Mouse (Mus musculus) embryonic fibroblast, embryonic 13.5 days (primary cell): Measurements from ENCODE around the gene Krt6a. TPM values are rescaled to one million over a fixed set of nuclear protein-coding genes. Genes with fewer than 3 reads are reported as not detected.
"Not testable (repeated sequence)": the region's sequence is repeated elsewhere in the genome, so short reads cannot be mapped to it uniquely, and the experiment has no call there.

Experiments
- H3K27ac ChIP-seq: 2 replicates; pipeline ENCODE4 v1.5.1; 2012; ENCODE audit warnings: low read length, control low read depth, inconsistent platforms; ENCODE audit not compliant: insufficient read depth
- H3K4me1 ChIP-seq: 2 replicates; pipeline ENCODE4 v1.6.1; 2011; ENCODE audit warnings: low read length; ENCODE audit not compliant: control insufficient read depth, insufficient read depth
- H3K4me3 ChIP-seq: 2 replicates; pipeline ENCODE4 v1.5.1; 2011; ENCODE audit warnings: mild to moderate bottlenecking, control low read depth, low read length; ENCODE audit not compliant: insufficient read depth
- CTCF ChIP-seq: IDR thresholded peaks from 2 replicates; pipeline ENCODE4 v1.5.1; 2011; ENCODE audit warnings: mild to moderate bottlenecking, control low read depth, low read length, moderate library complexity, borderline replicate concordance; ENCODE audit not compliant: insufficient read depth
- POLR2A ChIP-seq: IDR thresholded peaks from 2 replicates; pipeline ENCODE4 v1.6.1; 2011; ENCODE audit warnings: low read depth, mild to moderate bottlenecking, control low read depth, low read length, moderate library complexity
- polyA plus RNA-seq: library from polyadenylated mRNA; stranded (reverse); fragments of >200 nt; gene quantifications from 2 replicates; pipeline ENCODE4 v1.2.4, GENCODE M21; 2011; ENCODE audit warnings: low read depth; ENCODE audit not compliant: missing spikeins, insufficient read length

Gene Krt6a
- polyA plus RNA-seq, 1 experiment = not detected

DNA sequence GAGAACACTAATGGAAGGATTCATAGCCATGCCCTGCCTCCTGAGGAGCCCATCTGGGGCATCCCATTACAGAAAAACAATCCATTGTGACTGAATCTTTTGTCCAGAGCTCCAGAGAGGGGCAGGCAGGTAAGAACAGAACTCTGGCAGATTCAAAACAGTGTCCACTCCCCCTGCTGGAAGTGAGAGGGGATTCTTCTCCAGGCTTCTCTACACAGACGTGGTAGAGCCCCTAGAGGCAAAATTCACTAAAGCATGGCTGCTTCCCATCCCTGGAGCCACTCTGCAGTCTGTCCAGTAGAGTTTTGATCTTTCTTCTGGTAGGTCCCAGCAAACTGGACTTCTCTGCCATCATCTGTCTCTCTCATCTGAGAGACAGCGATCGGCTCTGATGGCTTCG lies 10.0 kb upstream of the Krt6a start:
- no peaks in the 10 kb centered on the region for H3K4me1 ChIP-seq
- no peak for TF ChIP-seq CTCF
- no peak for TF ChIP-seq POLR2A
- H3K4me3 ChIP-seq = no peak overlapping the region
- no peak overlapping the region for H3K27ac ChIP-seq

DNA sequence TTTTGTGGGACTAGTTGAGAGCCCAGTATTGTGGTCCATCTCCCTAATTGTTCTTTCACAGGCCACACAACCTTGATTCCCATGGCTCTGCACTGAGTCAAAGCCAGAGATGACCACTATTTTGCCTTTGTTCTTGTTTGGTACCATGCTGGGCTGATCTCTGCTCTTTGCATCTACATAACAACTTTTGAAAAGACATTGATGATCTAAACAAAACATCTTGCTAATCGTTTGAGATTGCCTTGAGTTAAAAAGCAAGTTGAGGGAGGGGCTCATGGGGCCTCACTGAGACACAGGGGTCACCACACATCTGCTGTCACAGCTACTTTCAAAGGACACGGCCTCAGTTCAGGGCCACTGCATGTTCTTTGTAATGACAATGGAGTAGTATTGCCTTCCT lies 8.3 kb upstream of the Krt6a start:
- TF ChIP-seq POLR2A (no peak), CTCF (no peak)
- no peak overlapping the region for H3K27ac ChIP-seq
- no peak overlapping the region for H3K4me3 ChIP-seq
- no peaks in the 10 kb centered on the region for H3K4me1 ChIP-seq

DNA sequence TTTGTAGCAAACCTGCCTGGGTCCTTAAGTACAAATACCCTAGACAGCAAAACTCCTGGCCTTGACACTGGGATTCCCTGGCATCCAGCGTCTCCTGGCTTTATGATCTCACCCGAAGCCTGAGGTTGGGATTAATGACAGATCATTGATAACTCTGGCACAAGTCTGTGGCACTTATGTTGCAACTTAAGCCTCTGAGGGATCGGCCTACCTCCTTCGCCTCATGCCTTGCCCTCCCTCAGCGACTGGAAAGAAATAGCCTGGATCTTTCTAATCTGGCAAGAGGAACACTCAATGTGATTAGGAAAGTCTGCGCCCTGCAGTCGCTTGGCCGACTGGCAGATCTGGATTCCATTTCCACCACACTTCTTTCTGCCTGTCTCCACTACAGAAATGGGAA lies 5.8 kb upstream of the Krt6a start:
- no peak overlapping the region for H3K27ac ChIP-seq
- H3K4me1 ChIP-seq = no peaks in the 10 kb centered on the region
- TF ChIP-seq POLR2A (no peak), CTCF (no peak)
- H3K4me3 ChIP-seq = no peak overlapping the region

DNA sequence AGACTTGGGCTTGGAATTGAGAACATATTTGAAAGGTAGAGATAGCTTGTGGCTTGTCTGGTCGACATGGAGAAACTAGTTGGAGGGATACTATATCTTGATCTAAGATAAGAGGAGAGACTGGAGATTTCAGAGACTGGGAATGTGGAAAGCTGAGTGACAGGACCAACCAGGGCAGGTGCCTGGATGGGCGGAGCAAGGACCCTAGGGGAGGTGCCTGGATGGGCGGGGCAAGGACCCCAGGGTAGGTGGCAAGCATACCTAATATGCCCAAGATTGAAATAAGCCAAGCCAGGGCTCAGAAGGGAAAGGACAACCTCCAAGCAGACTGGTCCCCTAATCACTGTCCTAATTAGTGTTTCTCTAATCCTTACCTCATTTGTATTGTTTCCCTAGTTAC lies 5.1 kb upstream of the Krt6a start:
- TF ChIP-seq POLR2A (no peak), CTCF (no peak)
- H3K4me1 ChIP-seq = no peaks in the 10 kb centered on the region

DNA sequence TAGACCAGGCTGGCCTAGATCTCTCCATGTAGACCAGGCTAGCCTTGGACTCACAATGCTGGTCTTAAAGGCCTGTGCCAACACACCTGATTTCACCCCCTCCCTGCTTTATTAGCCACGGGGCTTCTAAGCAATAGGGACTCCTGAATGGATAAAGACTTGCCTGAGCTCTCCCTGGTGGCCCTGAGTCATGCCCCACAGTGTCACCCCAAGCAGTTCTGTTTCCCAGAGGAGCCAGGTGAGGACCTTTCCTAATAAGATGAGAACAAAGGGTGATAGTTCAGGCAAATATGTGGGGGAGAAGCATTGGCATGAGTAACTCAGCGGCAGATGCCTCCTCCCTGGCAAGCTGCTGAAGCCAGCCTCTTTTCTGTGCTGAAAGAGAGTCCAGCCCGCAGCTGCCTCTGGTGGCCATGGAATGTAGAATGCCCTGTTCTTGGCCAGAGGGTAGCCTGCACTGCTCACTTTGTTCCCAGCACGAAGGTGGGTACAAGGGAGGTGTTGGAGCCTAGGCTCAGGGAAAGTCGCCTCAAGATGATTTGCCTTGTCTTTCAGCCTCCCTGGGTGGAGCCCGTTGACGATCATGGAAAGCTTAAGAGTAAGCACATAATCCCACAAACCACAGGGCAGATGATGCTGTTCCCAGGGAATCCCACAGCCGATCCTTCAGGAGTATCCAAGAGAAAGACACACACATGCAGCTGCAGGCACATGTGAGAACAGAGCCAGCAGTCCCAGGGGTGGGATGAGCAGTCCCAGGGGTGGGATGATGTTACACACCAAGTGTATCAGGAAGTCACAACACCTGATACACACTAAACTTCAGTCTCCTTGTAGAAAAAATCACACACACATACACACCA lies 3.5 kb upstream of the Krt6a start:
- Histone ChIP-seq H3K4me3 (no peak overlapping the region), H3K4me1 (no peaks in the 10 kb centered on the region), H3K27ac (no peak overlapping the region)
- no peak for TF ChIP-seq POLR2A
- no peak for TF ChIP-seq CTCF

More for the DNA sequence above, 5.1 kb upstream of the Krt6a start:
- H3K27ac ChIP-seq = no peak overlapping the region
- H3K4me3 ChIP-seq = no peak overlapping the region

DNA sequence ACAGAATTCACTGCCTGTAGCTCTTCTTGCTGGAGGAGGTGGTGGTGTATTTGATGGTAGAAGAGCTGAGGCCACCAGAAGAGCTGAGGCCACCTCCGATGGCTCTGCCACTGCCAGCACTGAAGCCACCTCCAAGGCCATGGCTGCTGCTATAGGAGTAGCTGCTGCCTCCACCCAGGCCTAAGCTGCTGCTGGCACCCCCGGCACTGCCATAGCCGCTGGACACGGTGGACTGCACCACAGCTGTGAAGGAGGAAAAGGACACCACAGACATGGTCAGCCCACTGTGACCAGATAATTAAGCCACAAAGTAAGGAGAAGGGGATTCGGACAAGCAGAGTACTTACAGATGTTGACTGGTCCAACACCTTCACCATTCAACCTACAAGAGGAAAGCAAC lies 3.6 kb downstream of the Krt6a start:
- not testable (repeated sequence) for H3K27ac ChIP-seq, H3K4me1 ChIP-seq, H3K4me3 ChIP-seq

DNA sequence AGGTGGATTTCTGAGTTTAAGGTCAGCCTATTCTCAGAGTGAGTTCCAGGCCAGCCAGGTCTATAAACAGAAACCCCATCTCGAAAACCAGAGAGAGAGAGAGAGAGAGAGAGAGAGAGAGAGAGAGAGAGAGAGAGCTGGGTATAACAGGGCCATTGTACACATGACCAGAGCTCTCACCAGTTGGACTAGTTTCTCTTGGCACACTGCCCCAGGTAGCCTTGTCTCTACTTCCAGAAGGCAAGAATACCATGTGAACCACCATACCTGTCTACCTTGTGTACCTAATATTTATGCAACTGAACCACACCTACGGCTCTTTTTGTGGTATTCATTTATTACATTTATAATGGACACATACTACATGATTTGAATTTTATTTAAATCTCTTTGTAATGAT lies 5.9 kb downstream of the Krt6a start:
- H3K4me1 ChIP-seq = no peaks in the 10 kb centered on the region
- H3K4me3 ChIP-seq = no peak overlapping the region
- TF ChIP-seq CTCF (no peak), POLR2A (no peak)
- H3K27ac ChIP-seq = no peak overlapping the region

DNA sequence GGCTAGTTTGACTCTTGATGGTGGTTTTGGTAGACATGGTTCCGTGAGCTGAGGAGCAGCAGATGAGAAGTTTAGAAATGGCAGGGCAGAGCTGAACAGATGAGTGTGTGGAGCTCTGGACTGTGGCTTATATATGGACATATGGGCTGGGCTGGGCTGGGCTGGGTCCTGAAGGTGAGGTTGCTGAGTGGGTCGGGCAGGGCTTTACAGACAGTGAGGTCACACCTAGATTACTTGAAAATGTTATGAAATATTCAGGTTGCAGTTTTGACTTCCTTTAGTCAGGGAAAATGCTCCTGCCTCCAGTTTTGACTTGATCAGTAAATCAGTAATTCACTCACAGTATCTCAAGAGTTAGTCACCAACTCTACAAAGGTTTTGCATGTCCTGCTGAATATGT lies 13.9 kb downstream of the Krt6a start, which contains the start of gene Krt6b:
Krt6b (minus strand) TSS at position 101 of the 400 bp plus-strand sequence.
- no peak within 1 kb of the TSS for H3K27ac ChIP-seq
- TF ChIP-seq CTCF = no peak
- TF ChIP-seq POLR2A = no peak

DNA sequence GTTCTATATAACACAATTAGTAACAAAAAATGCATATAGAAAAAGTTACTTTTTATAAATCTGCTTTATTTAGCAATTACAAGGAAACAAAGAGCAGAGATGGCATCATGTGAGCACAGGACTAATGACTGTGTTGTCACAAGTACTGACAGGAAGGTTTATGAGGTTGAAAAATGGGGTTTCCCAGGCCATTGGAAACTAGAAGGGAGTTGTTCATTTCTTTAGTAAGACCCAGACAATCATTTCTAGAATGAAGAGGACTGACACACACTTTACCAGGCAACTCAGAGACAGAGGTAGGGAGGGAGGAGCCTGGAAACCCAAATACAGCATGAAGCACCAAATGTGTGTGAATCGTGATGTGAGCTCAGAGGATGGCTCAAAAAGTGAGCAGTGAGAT lies 18.1 kb downstream of the Krt6a start:
- TF ChIP-seq CTCF (no peak), POLR2A (no peak)
- Histone ChIP-seq H3K4me3 (no peak overlapping the region), H3K4me1 (no peaks in the 10 kb centered on the region), H3K27ac (no peak overlapping the region)

More for the DNA sequence above, 13.9 kb downstream of the Krt6a start, which contains the start of gene Krt6b:
- no peaks in the 10 kb centered on the region for H3K4me1 ChIP-seq
- H3K4me3 ChIP-seq = no peak within 1 kb of the TSS

DNA sequence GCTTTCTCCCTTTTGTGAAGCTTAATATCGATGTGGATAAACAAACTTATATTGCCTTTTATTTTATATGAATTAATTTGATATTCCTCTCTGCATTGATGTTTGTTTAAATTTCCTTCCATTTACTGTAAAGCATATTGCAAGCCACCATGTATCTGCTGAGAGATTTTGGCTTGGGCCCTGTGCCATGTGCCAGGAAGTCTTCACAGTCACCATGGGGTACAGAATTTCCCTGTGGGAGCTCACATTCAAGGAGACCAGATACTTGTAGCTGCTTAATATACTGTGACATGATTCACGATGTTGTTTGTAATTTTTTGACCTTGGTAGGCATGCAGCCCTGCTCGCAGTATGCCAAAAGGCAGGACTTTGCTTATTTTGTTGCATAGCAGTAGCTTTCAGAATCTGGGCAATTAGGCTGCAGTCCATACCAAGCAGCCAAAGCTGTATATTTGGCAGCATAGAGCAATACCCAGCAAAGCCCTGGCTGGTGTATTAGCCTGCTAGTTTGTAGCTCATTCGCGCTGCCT lies 41.3 kb downstream of the Krt6a start:
- TF ChIP-seq POLR2A = no peak
- no peak for TF ChIP-seq CTCF
- no peak overlapping the region for H3K27ac ChIP-seq
- no peaks in the 10 kb centered on the region for H3K4me1 ChIP-seq
- H3K4me3 ChIP-seq = no peak overlapping the region
